ENCODE assay signal across 42 mouse cellular contexts in genomic region chr13:97014366-97014765, GRCm38 (mm10). TPM values are rescaled to one million over a fixed set of nuclear protein-coding genes. Genes with fewer than 3 reads are reported as not detected.
"Had no signal": no experiment of that assay in that cellular context is flagged by ENCODE, and none has a peak within 500 bp of the region (broad histone marks: within the 10 kb centered on the region; RNA-seq: fewer than 3 reads in every experiment).

No protein-coding gene starts in this region.

- H3K9ac ChIP-seq: heart, embryonic 13.5 days; heart, embryonic 15.5 days; hindbrain, embryonic 12.5 days; hindbrain, embryonic 14.5 days; intestine, embryonic 15.5 days; kidney, embryonic 15.5 days; limb, embryonic 13.5 days; limb, embryonic 15.5 days; liver, embryonic 12.5 days; liver, embryonic 14.5 days had no signal

- ATAC-seq: hindbrain, embryonic 16.5 days; inflammation-experienced regulatory T-cells, adult 6 months; intestine, embryonic 15.5 days; intestine, postnatal 0 days; liver, embryonic 12.5 days had no signal

- H3K4me3 ChIP-seq: gastrocnemius, adult 2 months; heart, adult 2 months; heart, embryonic 13.5 days; heart, embryonic 15.5 days; hindbrain, embryonic 10.5 days; hindbrain, embryonic 12.5 days; intestine, embryonic 15.5 days; kidney, embryonic 15.5 days; limb, embryonic 13.5 days; limb, embryonic 15.5 days; liver, embryonic 12.5 days had no signal

- H3K27ac ChIP-seq: gastrocnemius, adult 2 months; heart, adult 2 months; heart, embryonic 13.5 days; heart, embryonic 15.5 days; hindbrain, embryonic 10.5 days; hindbrain, embryonic 12.5 days; hindbrain, embryonic 14.5 days; intestine, embryonic 15.5 days; kidney, embryonic 15.5 days; kidney, postnatal 0 days; limb, embryonic 13.5 days; limb, embryonic 15.5 days; liver, embryonic 12.5 days; liver, embryonic 14.5 days had no signal

- H3K9me3 ChIP-seq: heart, embryonic 15.5 days; hindbrain, embryonic 10.5 days; hindbrain, embryonic 12.5 days; intestine, embryonic 15.5 days; kidney, embryonic 15.5 days; limb, embryonic 13.5 days; limb, embryonic 15.5 days; liver, embryonic 12.5 days had no signal

- H3K4me2 ChIP-seq: heart, embryonic 11.5 days; heart, embryonic 13.5 days; heart, embryonic 15.5 days; hindbrain, embryonic 12.5 days; hindbrain, embryonic 14.5 days; intestine, embryonic 15.5 days; kidney, embryonic 15.5 days; limb, embryonic 13.5 days; limb, embryonic 15.5 days; liver, embryonic 12.5 days had no signal

- DNase-seq: gastrocnemius, adult 2 months; gastrocnemius, postnatal 10 days; gastrocnemius, postnatal 25 days; heart, adult 2 months; heart, postnatal 4 days; kidney, adult 18-20 months; kidney, adult 8-10 months; kidney, postnatal 14 days; kidney, postnatal 36 days; layer of hippocampus, adult 9-11 months; layer of hippocampus, postnatal 36 days; left cerebral cortex, postnatal 4 days had no signal

- H3K4me1 ChIP-seq: heart, embryonic 15.5 days; hindbrain, embryonic 10.5 days; hindbrain, embryonic 12.5 days; intestine, embryonic 15.5 days; kidney, embryonic 15.5 days; limb, embryonic 13.5 days; limb, embryonic 15.5 days had no signal

- H3K27me3 ChIP-seq: heart, embryonic 13.5 days; heart, embryonic 15.5 days; hindbrain, embryonic 12.5 days; intestine, embryonic 15.5 days; kidney, embryonic 15.5 days; limb, embryonic 13.5 days; limb, embryonic 15.5 days had no signal

- H3K36me3 ChIP-seq: heart, embryonic 13.5 days; heart, embryonic 15.5 days; hindbrain, embryonic 10.5 days; hindbrain, embryonic 12.5 days; intestine, embryonic 15.5 days; kidney, embryonic 15.5 days; limb, embryonic 13.5 days; limb, embryonic 15.5 days; liver, embryonic 12.5 days had no signal

RNA-seq across cellular contexts. Expression of gene 1700029F12Rik, which starts 19.8 kb away (rescaled TPM):
- total RNA-seq: gastrocnemius, adult 2 months; gastrocnemius, postnatal 10 days; gastrocnemius, postnatal 25 days; gastrocnemius, postnatal 4 days; granulocyte monocyte progenitor cell, adult 5-6 weeks; heart, adult 2 months; heart, postnatal 25 days; heart, postnatal 4 days; layer of hippocampus, adult 18-20 months; layer of hippocampus, adult 8-10 months; layer of hippocampus, postnatal 14 days; layer of hippocampus, postnatal 36 days; left cerebral cortex, adult 18-20 months; left cerebral cortex, adult 8-10 months; left cerebral cortex, postnatal 10 days; left cerebral cortex, postnatal 25 days; left cerebral cortex, postnatal 4 days; liver, adult 2 months had no signal
- polyA plus RNA-seq: heart, embryonic 11.5 days; heart, embryonic 13.5 days; heart, embryonic 15.5 days; heart, postnatal 0 days; hindbrain, embryonic 10.5 days; hindbrain, embryonic 12.5 days; hindbrain, embryonic 14.5 days; hindbrain, embryonic 16.5 days; inflammation-experienced regulatory T-cells, adult 6 months; intestine, embryonic 15.5 days; intestine, postnatal 0 days; kidney, embryonic 15.5 days; kidney, postnatal 0 days; large intestine, adult 2 months; limb, embryonic 11.5 days; limb, embryonic 13.5 days; limb, embryonic 15.5 days; liver, adult 2 months; liver, embryonic 12.5 days; liver, embryonic 14.5 days had no signal

RNA-seq across cellular contexts. Expression of gene Fam169a, which starts 52.7 kb away (rescaled TPM):
- total RNA-seq: gastrocnemius, adult 2 months; gastrocnemius, postnatal 25 days; gastrocnemius, postnatal 4 days had no signal
- polyA plus RNA-seq: liver, adult 2 months had no signal
